Mouse (Mus musculus) T-helper 2 cell (primary cell): ENCODE data around the gene 2210407C18Rik.

Experiments used
- in situ Hi-C: fragments of 300-600 bp; cut with MboI, MseI; formaldehyde crosslinking; loops from one replicate; pipeline ENCODE4 v1.15.1; 2025; ENCODE audit warnings: high pct_unique_total_duplicates

The 2210407C18Rik gene

GRCm38 (mm10) chr11:58615975-58616374 lies at the start of gene 2210407C18Rik:
Gene 2210407C18Rik, minus strand, starts transcription at chr11:58616075.
- in situ Hi-C loops, result no loop called here

- in situ Hi-C loops, result loop anchor here (10.0 kb wide), 1 partner anchor 1234 kb away; no protein-coding TSS in a partner anchor
Measured at GRCm38 (mm10) chr11:58658596-58658995, 42.7 kb upstream of the 2210407C18Rik start, which contains the start of gene Olfr322. Gene Olfr322, plus strand, starts transcription at chr11:58658782.

GRCm38 (mm10) chr11:58655151-58655550 lies 39.3 kb upstream of the 2210407C18Rik start:
- in situ Hi-C loops, result loop anchor here (10.0 kb wide), 1 partner anchor 1230 kb away; no protein-coding TSS in a partner anchor

- in situ Hi-C loops, result loop anchor here (10.0 kb wide), 1 partner anchor 249 kb away; no protein-coding TSS in a partner anchor
Measured at GRCm38 (mm10) chr11:58643350-58643749, 27.5 kb upstream of the 2210407C18Rik start.

- in situ Hi-C loops, result loop anchor here (10.0 kb wide), 1 partner anchor 247 kb away; no protein-coding TSS in a partner anchor
Measured at GRCm38 (mm10) chr11:58641638-58642358, 25.9 kb upstream of the 2210407C18Rik start.

- in situ Hi-C loops, result loop anchor here (10.0 kb wide), 1 partner anchor 246 kb away; no protein-coding TSS in a partner anchor
Measured at GRCm38 (mm10) chr11:58641057-58641456, 25.2 kb upstream of the 2210407C18Rik start.

- in situ Hi-C loops, result loop anchor here (10.0 kb wide), 1 partner anchor 246 kb away; no protein-coding TSS in a partner anchor
Measured at GRCm38 (mm10) chr11:58640272-58640867, 24.5 kb upstream of the 2210407C18Rik start, which contains the start of gene Trim58. Gene Trim58, plus strand, starts transcription at chr11:58640465.

GRCm38 (mm10) chr11:58638176-58638701 lies 22.4 kb upstream of the 2210407C18Rik start:
- in situ Hi-C loops, result no loop called here

GRCm38 (mm10) chr11:58636376-58636977 lies 20.6 kb upstream of the 2210407C18Rik start:
- in situ Hi-C loops, result no loop called here

GRCm38 (mm10) chr11:58634878-58635277 lies 19.0 kb upstream of the 2210407C18Rik start:
- in situ Hi-C loops, result no loop called here

- in situ Hi-C loops, result no loop called here
Measured at GRCm38 (mm10) chr11:58630401-58630800, 14.5 kb upstream of the 2210407C18Rik start, which contains the start of gene Olfr323. Gene Olfr323, minus strand, starts transcription at chr11:58630501.

- in situ Hi-C loops, result no loop called here
Measured at GRCm38 (mm10) chr11:58626146-58626545, 10.3 kb upstream of the 2210407C18Rik start.

GRCm38 (mm10) chr11:58618793-58619192 lies 2.9 kb upstream of the 2210407C18Rik start:
- in situ Hi-C loops, result no loop called here

- in situ Hi-C loops, result no loop called here
Measured at GRCm38 (mm10) chr11:58618369-58618768, 2.5 kb upstream of the 2210407C18Rik start.

- in situ Hi-C loops, result no loop called here
Measured at GRCm38 (mm10) chr11:58614526-58614925, 1.3 kb downstream of the 2210407C18Rik start.

- in situ Hi-C loops, result no loop called here
Measured at GRCm38 (mm10) chr11:58613359-58613758, 2.5 kb downstream of the 2210407C18Rik start.

GRCm38 (mm10) chr11:58607030-58607429 lies 8.8 kb downstream of the 2210407C18Rik start:
- in situ Hi-C loops, result no loop called here

- in situ Hi-C loops, result no loop called here
Measured at GRCm38 (mm10) chr11:58606177-58606919, 9.5 kb downstream of the 2210407C18Rik start.

- in situ Hi-C loops, result no loop called here
Measured at GRCm38 (mm10) chr11:58605228-58605627, 10.6 kb downstream of the 2210407C18Rik start.

- in situ Hi-C loops, result no loop called here
Measured at GRCm38 (mm10) chr11:58604688-58605087, 11.2 kb downstream of the 2210407C18Rik start.
